Mouse (Mus musculus) kidney, embryonic 16.5 days (tissue): ENCODE measurements around the gene Bzw2. TPM values are rescaled to one million over a fixed set of nuclear protein-coding genes. Genes with fewer than 3 reads are reported as not detected.
A peak's percentile ranks its signal among the peaks of the same experiment; 100 is the strongest.
"Not testable (repeated sequence)": the region's sequence is repeated elsewhere in the genome, so short reads cannot be mapped to it uniquely, and the experiment has no call there.

ENCODE experiments used
- ATAC-seq: fragments of 200-750 bp; cut with Nextera tagmentation; 2 replicates; pipeline ENCODE4 v1.8.0; 2017; ENCODE audit warnings: moderate TSS enrichment; ENCODE audit not compliant: low FRiP score, low TSS enrichment
- H3K27ac ChIP-seq: fragments of 300-500 bp; sonication (generic); 2 replicates; pipeline ENCODE4 v1.5.1; 2014; ENCODE audit warnings: low read length
- H3K27me3 ChIP-seq: fragments of 300-500 bp; sonication (generic); 2 replicates; pipeline ENCODE4 v1.6.1; 2014; ENCODE audit warnings: low read length, control low read depth, mixed read lengths; ENCODE audit not compliant: insufficient read depth
- H3K36me3 ChIP-seq: fragments of 300-500 bp; sonication (generic); 2 replicates; pipeline ENCODE4 v1.6.1; 2014; ENCODE audit warnings: low read length, control low read depth, mixed read lengths; ENCODE audit not compliant: insufficient read depth
- H3K4me1 ChIP-seq: fragments of 300-500 bp; sonication (generic); 2 replicates; pipeline ENCODE4 v1.6.1; 2014; ENCODE audit warnings: low read length, control low read depth, mixed read lengths; ENCODE audit not compliant: insufficient read depth
- H3K4me2 ChIP-seq: fragments of 300-500 bp; sonication (generic); replicated peaks from 2 replicates; pipeline ENCODE4 v1.6.1; 2014; ENCODE audit warnings: low read depth, low read length
- H3K4me3 ChIP-seq: fragments of 300-500 bp; sonication (generic); 2 replicates; pipeline ENCODE4 v1.5.1; 2014; ENCODE audit warnings: mild to moderate bottlenecking, low read length
- H3K9ac ChIP-seq: fragments of 300-500 bp; sonication (generic); replicated peaks from 2 replicates; pipeline ENCODE4 v1.6.1; 2014; ENCODE audit warnings: low read length
- H3K9me3 ChIP-seq: fragments of 300-500 bp; sonication (generic); 2 replicates; pipeline ENCODE4 v1.6.1; 2016; ENCODE audit warnings: low read length, control low read depth
- WGBS: fragments of 180-500 bp; shearing (Covaris S2); extraction: QIAGEN DNeasy Blood & Tissue Kit; methylation state at CpG from one replicate; pipeline ENCODE4 v1.1.7; 2014; 5-methylcytosine and 5-hydroxymethylcytosine counted together
- polyA plus RNA-seq: library from polyadenylated mRNA; unstranded; fragments of >200 nt; fragmentation: Nextera tagmentation; extraction: Ambion mirVana; gene quantifications from 2 replicates; pipeline ENCODE4 v1.2.1, GENCODE M21; 2015

The Bzw2 gene
- polyA plus RNA-seq, result 198 and 218 TPM in 2 replicates

DNA sequence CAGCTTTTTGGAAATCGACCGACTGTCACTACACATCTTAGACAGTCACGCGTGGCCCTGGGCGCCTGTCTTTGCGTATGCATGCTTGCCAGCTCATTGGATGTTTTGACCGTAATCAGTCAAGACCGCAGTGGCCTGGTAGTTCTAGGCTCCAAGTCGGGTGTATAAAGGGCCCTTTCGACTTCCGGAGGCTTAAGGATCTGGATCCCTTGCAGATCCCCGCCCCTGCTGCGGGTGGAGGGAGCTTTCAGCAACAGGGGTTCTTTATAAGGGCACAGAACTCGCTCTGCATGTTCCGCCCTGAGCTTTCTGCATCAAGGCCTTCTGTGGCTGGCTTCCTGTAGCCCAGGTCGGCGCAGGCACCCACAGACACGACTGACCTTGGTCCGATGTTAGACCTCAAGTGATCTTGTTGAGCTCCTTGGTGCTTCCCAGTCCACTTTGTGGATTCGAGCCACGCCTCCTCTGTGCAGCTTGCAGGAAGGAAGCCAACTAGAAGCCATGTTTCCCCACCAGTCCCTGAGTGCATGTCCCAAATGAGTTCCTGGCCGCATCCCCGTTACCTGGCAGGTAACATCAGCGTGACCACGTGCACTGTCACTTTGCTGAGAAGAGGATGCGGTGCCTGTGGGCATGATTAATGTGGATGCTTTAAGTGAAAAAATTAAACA is at the start of gene Bzw2:
TSS of gene Bzw2 (minus strand) at position 443 of the 671 bp plus-strand sequence.
- Histone ChIP-seq H3K9me3 (no peaks in the 10 kb centered on the region), H3K36me3 (no peaks in the 10 kb centered on the region; the same call in 1 of the 2 replicates), H3K27ac (peak within 1 kb of the TSS; percentile 89), H3K4me2 (peak within 1 kb of the TSS; percentile 65), H3K9ac (peak within 1 kb of the TSS; percentile 91), H3K4me3 (peak within 1 kb of the TSS; percentile 85), H3K4me1 (peaks cover 23% of the 10 kb centered on the region), H3K27me3 (no peaks in the 10 kb centered on the region)
- ATAC-seq, result peak; percentile 37; the same call in 1 of the 2 replicates
- WGBS, result 2% methylated on average over 26 of the region's 26 CpGs

DNA sequence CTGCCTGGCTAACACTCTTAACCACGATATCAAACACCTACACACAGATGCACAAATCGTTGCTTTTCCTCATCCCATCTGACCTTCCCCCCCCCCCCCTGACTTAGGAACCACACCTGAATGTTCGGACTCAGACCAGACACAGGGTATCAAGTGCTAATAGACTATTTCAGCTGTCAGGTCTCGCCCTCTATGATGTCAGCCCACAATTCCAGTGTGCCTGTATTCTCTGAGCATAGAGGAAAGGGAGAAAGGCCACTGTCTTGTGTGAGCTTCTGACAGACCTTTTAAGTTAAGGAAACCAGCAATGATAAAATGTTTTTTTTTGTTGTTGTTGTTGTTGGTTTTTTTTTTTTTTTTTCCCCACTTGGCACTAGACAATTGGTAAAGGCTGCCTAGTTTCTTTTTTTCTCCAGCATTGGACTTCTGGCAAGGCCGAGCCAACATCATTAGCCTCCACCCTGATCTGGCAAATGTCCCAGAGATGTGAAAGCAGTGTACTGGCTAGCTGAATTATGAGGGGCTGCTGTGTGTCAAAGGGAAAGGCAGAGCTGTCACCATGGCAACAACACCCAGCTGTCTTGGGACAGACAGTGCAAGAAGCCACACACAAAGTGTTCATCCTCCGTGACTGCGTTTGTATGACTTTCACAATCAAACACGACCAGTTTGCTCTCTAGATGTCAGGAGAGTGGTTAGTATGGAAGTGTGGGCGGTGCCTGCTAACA is 49.4 kb upstream of the Bzw2 start:
- no peak overlapping the region for H3K27ac ChIP-seq
- H3K4me2 ChIP-seq, result peak overlapping the region; percentile 9
- 0 out of 2 replicates have a peak overlapping the region, but pooled peaks have one; percentile 5 for H3K4me3 ChIP-seq
- H3K9ac ChIP-seq, result no peak overlapping the region
- WGBS, result 45% methylated on average over 9 of the region's 9 CpGs
- peaks cover 4% of the 10 kb centered on the region; the same call in 1 of the 2 replicates for H3K4me1 ChIP-seq
- no peaks in the 10 kb centered on the region for H3K27me3 ChIP-seq
- H3K9me3 ChIP-seq, result no peaks in the 10 kb centered on the region
- peak; percentile 88 for ATAC-seq
- no peaks in the 10 kb centered on the region for H3K36me3 ChIP-seq

DNA sequence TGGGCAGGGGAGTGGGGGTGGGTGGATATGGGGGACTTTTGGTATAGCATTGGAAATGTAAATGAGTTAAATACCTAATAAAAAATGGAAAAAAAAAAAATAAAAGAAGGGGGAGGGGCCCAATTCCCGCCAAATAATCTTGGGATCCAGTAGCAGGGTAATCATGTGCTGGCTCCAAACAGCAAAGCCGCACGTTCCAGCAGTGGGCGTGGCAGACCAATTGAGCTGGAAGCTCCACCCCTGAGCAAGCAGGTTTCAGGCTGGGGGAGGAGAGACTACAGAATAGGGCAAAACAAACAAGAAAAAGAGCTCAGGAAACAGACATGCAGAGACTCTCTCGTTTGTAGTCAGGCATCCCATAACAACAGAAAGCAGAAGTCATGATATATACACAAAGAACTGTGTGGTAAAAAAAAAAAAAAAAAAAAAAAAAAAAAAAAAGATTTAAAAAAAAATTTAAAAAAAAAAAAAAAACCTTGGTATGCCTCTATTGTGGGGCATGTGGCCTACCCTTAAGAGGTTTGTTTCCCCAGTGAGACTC is 47.8 kb upstream of the Bzw2 start:
- H3K27me3 ChIP-seq, ATAC-seq, H3K27ac ChIP-seq, H3K36me3 ChIP-seq, H3K9ac ChIP-seq, H3K4me2 ChIP-seq, H3K9me3 ChIP-seq, H3K4me3 ChIP-seq, H3K4me1 ChIP-seq: not testable (repeated sequence)
- 57% methylated on average over 5 of the region's 5 CpGs for WGBS

DNA sequence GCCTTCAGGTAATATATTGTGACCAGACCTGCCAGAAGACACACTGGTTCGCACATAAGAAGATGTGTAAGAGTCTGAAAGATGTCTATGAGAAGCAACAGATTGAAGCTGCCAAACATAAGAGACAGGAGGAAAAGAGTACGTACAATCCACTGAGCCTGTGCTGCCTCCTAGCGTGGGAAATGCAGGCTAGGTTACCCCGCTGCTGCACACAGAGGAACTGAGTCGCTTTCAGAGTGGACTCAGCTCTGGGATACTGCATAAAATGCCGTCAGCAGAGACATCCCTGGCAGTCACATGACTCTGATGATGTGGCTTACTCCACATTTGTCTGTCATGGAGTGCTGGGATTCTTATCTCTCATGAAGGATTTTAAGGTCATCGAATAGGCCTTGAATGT is 37.1 kb upstream of the Bzw2 start:
- no peak overlapping the region for H3K27ac ChIP-seq
- no peak for ATAC-seq
- no peak overlapping the region for H3K4me3 ChIP-seq
- H3K27me3 ChIP-seq, result no peaks in the 10 kb centered on the region
- H3K36me3 ChIP-seq, result peaks cover 56% of the 10 kb centered on the region
- WGBS, result 93% methylated on average over 7 of the region's 7 CpGs
- H3K4me1 ChIP-seq, result no peaks in the 10 kb centered on the region
- H3K4me2 ChIP-seq, result no peak overlapping the region
- no peak overlapping the region for H3K9ac ChIP-seq
- peaks cover 23% of the 10 kb centered on the region for H3K9me3 ChIP-seq

DNA sequence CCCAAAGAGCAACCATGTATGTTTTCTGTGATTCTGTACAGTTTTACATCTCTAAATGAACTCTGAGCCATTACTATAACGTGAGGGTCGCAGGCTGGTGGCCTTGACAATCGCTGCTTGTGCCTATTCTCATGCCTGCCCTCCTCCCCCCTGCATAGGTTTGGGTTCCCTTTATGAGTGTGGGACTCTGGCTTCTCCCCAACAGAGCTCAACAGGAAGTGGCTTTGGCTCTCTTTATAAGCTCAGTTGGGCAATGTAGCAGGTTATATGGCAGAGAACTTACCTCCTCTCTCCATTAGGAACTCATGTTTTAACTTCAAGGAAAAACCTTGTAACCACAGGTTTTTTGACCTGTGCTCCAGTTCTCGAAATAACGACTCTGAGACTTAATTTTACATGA is 32.5 kb upstream of the Bzw2 start:
- no peak overlapping the region for H3K4me2 ChIP-seq
- no peaks in the 10 kb centered on the region for H3K9me3 ChIP-seq
- H3K4me1 ChIP-seq, result no peaks in the 10 kb centered on the region
- no peaks in the 10 kb centered on the region for H3K27me3 ChIP-seq
- H3K27ac ChIP-seq, result no peak overlapping the region
- H3K36me3 ChIP-seq, result peaks cover 60% of the 10 kb centered on the region
- 90% methylated on average over 5 of the region's 5 CpGs for WGBS
- no peak overlapping the region for H3K4me3 ChIP-seq
- no peak overlapping the region for H3K9ac ChIP-seq
- no peak for ATAC-seq

DNA sequence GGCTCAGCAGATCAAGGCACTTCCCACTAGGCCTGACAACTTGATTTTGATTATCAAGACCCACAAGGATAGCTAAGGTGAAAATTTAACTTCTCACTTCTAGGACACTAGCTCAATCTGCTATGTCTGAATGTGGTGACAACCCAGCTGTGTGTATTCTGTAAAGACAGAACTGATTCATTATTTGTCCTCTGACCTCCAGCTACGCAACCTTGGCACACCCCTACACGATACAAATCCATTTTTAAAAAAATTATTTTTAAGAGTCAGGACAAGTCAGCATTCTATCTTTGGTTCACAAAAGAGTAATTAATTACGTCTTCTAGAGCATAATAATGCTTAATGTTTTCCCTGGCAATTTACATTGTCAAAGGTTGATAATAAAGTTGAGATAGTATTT is 31.7 kb upstream of the Bzw2 start:
- ATAC-seq, result no peak
- Histone ChIP-seq H3K9ac (no peak overlapping the region), H3K27ac (no peak overlapping the region), H3K36me3 (peaks cover 54% of the 10 kb centered on the region), H3K4me2 (no peak overlapping the region), H3K27me3 (no peaks in the 10 kb centered on the region), H3K9me3 (no peaks in the 10 kb centered on the region), H3K4me1 (no peaks in the 10 kb centered on the region), H3K4me3 (no peak overlapping the region)
- WGBS, result 82% methylated on average over 3 of the region's 3 CpGs

DNA sequence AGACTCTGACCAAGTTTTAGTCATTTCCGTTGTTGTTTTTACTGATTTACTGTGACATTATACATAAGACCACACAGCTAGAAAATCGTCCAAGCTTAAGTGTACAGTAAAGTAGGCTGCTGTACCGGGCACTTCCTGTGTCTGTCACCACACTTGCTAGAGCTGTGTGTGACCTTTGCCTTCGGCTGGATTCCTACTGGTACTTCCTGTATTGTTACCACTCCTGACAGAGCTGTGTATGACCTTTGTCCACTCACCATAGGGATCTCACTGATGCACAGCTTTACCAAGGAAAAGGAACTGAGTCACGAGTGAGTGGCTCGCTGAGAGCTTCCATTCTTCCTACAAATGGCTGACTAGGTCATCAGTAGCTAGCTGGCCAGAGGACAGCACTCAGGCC is 29.2 kb upstream of the Bzw2 start:
- peaks cover 49% of the 10 kb centered on the region for H3K36me3 ChIP-seq
- H3K9ac ChIP-seq, result no peak overlapping the region
- H3K27ac ChIP-seq, result no peak overlapping the region
- H3K27me3 ChIP-seq, result no peaks in the 10 kb centered on the region
- no peak for ATAC-seq
- H3K4me3 ChIP-seq, result no peak overlapping the region
- 0 out of 2 replicates have a peak, but pooled peaks cover 3% of the 10 kb centered on the region for H3K4me1 ChIP-seq
- H3K4me2 ChIP-seq, result no peak overlapping the region
- H3K9me3 ChIP-seq, result no peaks in the 10 kb centered on the region
- 74% methylated on average over 6 of the region's 6 CpGs for WGBS

DNA sequence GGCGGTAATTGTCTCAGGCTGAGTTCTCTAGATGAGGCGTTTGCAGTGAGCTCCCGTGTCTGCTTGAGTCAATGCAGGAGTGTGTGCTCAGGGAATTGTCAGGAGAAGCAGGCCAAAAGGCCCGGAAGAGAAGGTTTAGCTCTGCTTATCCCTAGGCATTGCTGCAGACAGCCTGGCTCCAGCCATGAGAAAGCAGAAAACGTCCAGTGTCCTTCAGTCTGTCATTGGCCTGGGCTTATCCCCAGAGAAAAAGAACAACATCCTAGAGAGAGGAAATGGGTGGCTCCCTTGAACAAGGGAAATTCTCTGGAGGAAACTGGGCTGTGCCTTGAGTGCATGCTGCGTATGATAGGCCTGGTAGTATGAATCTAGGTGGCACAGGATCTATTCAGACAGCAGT is 24.7 kb upstream of the Bzw2 start:
- 67% methylated on average over 6 of the region's 6 CpGs for WGBS
- Histone ChIP-seq H3K9me3 (no peaks in the 10 kb centered on the region), H3K27ac (0 out of 2 replicates have a peak overlapping the region, but pooled peaks have one; percentile 9), H3K36me3 (peaks cover 37% of the 10 kb centered on the region), H3K9ac (no peak overlapping the region), H3K27me3 (no peaks in the 10 kb centered on the region), H3K4me2 (no peak overlapping the region), H3K4me3 (no peak overlapping the region), H3K4me1 (0 out of 2 replicates have a peak, but pooled peaks cover 3% of the 10 kb centered on the region)
- no peak for ATAC-seq

DNA sequence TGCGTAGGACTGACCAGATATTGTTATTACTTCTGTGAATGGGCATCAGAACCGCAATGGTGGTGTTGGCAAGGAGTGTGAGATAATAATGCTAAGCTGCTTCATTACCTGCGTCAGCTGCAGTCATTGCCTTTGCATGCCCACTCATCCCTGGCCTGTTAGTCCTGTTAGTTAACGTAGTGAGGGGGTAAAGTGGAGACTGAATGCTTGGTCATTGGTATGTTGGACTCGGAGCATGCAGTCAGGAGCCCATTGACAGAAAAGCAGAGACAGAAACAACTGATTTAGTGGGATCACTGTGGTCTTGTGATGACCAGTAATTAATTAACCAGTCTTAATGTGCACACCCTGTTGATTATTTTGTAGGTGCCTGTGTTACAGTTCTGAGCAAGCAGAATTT is 19.3 kb upstream of the Bzw2 start:
- Histone ChIP-seq H3K36me3 (peaks cover 54% of the 10 kb centered on the region), H3K4me3 (no peak overlapping the region), H3K4me2 (no peak overlapping the region), H3K9ac (no peak overlapping the region), H3K4me1 (no peaks in the 10 kb centered on the region), H3K27me3 (no peaks in the 10 kb centered on the region), H3K27ac (no peak overlapping the region), H3K9me3 (no peaks in the 10 kb centered on the region)
- 88% methylated on average over 5 of the region's 5 CpGs for WGBS
- ATAC-seq, result no peak

DNA sequence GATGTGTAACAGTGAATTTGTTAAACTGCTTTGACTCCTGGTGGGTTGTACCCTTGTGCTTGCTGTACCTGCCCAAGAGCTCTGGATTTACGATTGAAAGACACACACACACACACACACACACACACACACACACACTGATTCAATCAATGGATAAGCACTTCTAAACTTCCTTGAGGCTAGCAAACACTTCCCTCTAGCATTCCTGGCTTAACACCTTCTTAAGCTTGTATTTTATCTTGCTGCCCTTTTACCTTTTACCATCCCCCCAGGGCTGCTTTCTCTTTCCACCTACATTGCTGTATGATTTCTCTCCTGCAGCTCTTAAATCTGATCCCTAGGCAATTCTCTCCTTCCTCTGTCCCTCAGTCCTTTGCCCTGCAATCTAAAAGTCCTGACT is 7.4 kb upstream of the Bzw2 start:
- Histone ChIP-seq H3K36me3 (peaks cover 6% of the 10 kb centered on the region), H3K27me3 (no peaks in the 10 kb centered on the region), H3K9me3 (no peaks in the 10 kb centered on the region), H3K27ac (no peak overlapping the region), H3K4me3 (no peak overlapping the region), H3K9ac (no peak overlapping the region), H3K4me1 (peaks cover 4% of the 10 kb centered on the region; the same call in 1 of the 2 replicates), H3K4me2 (no peak overlapping the region)
- ATAC-seq, result no peak
- 60% methylated on average over 1 of the region's 1 CpGs for WGBS
